ENCODE assay signal across 24 mouse cellular contexts in genomic region chr5:66071722-66072121, GRCm38 (mm10).
DNase-seq lines count a peak whose midpoint lies in the region; ATAC-seq and TF ChIP-seq lines count a peak whose summit lies in the region.
"Had no signal": no experiment of that assay in that cellular context is flagged by ENCODE, and none has a peak within 500 bp of the region (broad histone marks: within the 10 kb centered on the region; RNA-seq: fewer than 3 reads in every experiment).

No protein-coding gene starts in this region.

- no peak for TF ChIP-seq CTCF in small intestine, adult 2 months (IDR thresholded peaks at IDR 0.05; ENCODE audit: extremely low read depth, insufficient read length, insufficient replicate concordance, low read depth, low read length)

- H3K4me1 ChIP-seq in intestine, embryonic 16.5 days (ENCODE audit: control insufficient read depth, insufficient read depth, low read length) = peaks cover 16% of the 10 kb centered on the region
- H3K4me1 ChIP-seq in intestine, embryonic 15.5 days (replicated peaks) = peaks cover 16% of the 10 kb centered on the region; the same call in 1 of the 2 replicates
- H3K4me1 ChIP-seq in small intestine, adult 2 months (ENCODE audit: control insufficient read depth, insufficient read depth, insufficient read length, low read length) = peaks cover 41% of the 10 kb centered on the region
- no peaks in the 10 kb centered on the region; the same call in 1 of the 2 replicates for H3K4me1 ChIP-seq in midbrain, embryonic 16.5 days (ENCODE audit: control insufficient read depth, insufficient read depth, low read length)
- H3K4me1 ChIP-seq in forebrain, embryonic 16.5 days (replicated peaks; ENCODE audit: control insufficient read depth, insufficient read depth, low read length) = peaks cover 8% of the 10 kb centered on the region

- H3K36me3 ChIP-seq in intestine, embryonic 16.5 days (ENCODE audit: control insufficient read depth, insufficient read depth, low read length) = no peaks in the 10 kb centered on the region
- no peaks in the 10 kb centered on the region for H3K36me3 ChIP-seq in intestine, embryonic 15.5 days
- peaks cover 4% of the 10 kb centered on the region for H3K36me3 ChIP-seq in small intestine, adult 2 months (ENCODE audit: control insufficient read depth, insufficient read depth, low read length)
- H3K36me3 ChIP-seq in midbrain, embryonic 16.5 days (ENCODE audit: control insufficient read depth, insufficient read depth, low read length) = no peaks in the 10 kb centered on the region
- H3K36me3 ChIP-seq in forebrain, embryonic 16.5 days (ENCODE audit: control insufficient read depth, insufficient read depth) = no peaks in the 10 kb centered on the region
- H3K36me3 ChIP-seq: embryonic facial prominence, embryonic 12.5 days; G1E; hindbrain, embryonic 13.5 days; limb, embryonic 13.5 days; liver, embryonic 13.5 days had no signal

- no peak for TF ChIP-seq POLR2A in small intestine, adult 2 months (IDR thresholded peaks at IDR 0.05; ENCODE audit: low read depth, low read length)

- H3K4me2 ChIP-seq in intestine, embryonic 16.5 days (ENCODE audit: low read depth, low read length) = no peak overlapping the region
- no peak overlapping the region for H3K4me2 ChIP-seq in intestine, embryonic 15.5 days (replicated peaks)
- H3K4me2 ChIP-seq in midbrain, embryonic 16.5 days (ENCODE audit: low read length) = no peak overlapping the region
- H3K4me2 ChIP-seq in forebrain, embryonic 16.5 days (ENCODE audit: low read length) = no peak overlapping the region
- H3K4me2 ChIP-seq: embryonic facial prominence, embryonic 12.5 days; hindbrain, embryonic 13.5 days; limb, embryonic 13.5 days; liver, embryonic 13.5 days; lung, embryonic 14.5 days; midbrain, embryonic 11.5 days had no signal

- no peaks in the 10 kb centered on the region for H3K27me3 ChIP-seq in intestine, embryonic 16.5 days (replicated peaks; ENCODE audit: control insufficient read depth, insufficient read depth, low read length)
- no peaks in the 10 kb centered on the region for H3K27me3 ChIP-seq in intestine, embryonic 15.5 days (replicated peaks)
- H3K27me3 ChIP-seq in small intestine, adult 2 months (ENCODE audit: control insufficient read depth, insufficient read depth, low read length) = no peaks in the 10 kb centered on the region
- H3K27me3 ChIP-seq in midbrain, embryonic 16.5 days (ENCODE audit: control insufficient read depth, insufficient read depth, low read depth, low read length) = no peaks in the 10 kb centered on the region
- no peaks in the 10 kb centered on the region for H3K27me3 ChIP-seq in forebrain, embryonic 16.5 days (replicated peaks; ENCODE audit: control insufficient read depth, insufficient read depth, low read length)
- H3K27me3 ChIP-seq: CH12.LX; embryonic facial prominence, embryonic 12.5 days; liver, embryonic 13.5 days had no signal

- peak overlapping the region; percentile 19; the same call in 1 of the 2 replicates for H3K9ac ChIP-seq in intestine, embryonic 16.5 days (ENCODE audit: low read depth, low read length)
- no peak overlapping the region for H3K9ac ChIP-seq in intestine, embryonic 15.5 days
- no peak overlapping the region for H3K9ac ChIP-seq in midbrain, embryonic 16.5 days (ENCODE audit: low read depth, low read length)
- H3K9ac ChIP-seq in forebrain, embryonic 16.5 days (replicated peaks; ENCODE audit: low read depth, low read length) = no peak overlapping the region
- H3K9ac ChIP-seq: embryonic facial prominence, embryonic 12.5 days; hindbrain, embryonic 13.5 days; limb, embryonic 13.5 days; liver, embryonic 13.5 days; lung, embryonic 14.5 days had no signal

- no peak overlapping the region for H3K4me3 ChIP-seq in intestine, embryonic 16.5 days (ENCODE audit: low read length)
- H3K4me3 ChIP-seq in intestine, embryonic 15.5 days (replicated peaks) = no peak overlapping the region
- no peak overlapping the region for H3K4me3 ChIP-seq in small intestine, adult 2 months (ENCODE audit: low read depth, low read length)
- no peak overlapping the region for H3K4me3 ChIP-seq in midbrain, embryonic 16.5 days (ENCODE audit: low read depth, low read length)
- H3K4me3 ChIP-seq in forebrain, embryonic 16.5 days (replicated peaks; ENCODE audit: low read length) = no peak overlapping the region
- H3K4me3 ChIP-seq: embryonic facial prominence, embryonic 12.5 days; hindbrain, embryonic 13.5 days; layer of hippocampus, adult 2 months; limb, embryonic 13.5 days; liver, embryonic 13.5 days had no signal

- peak; percentile 61 to 71 for DNase-seq in urinary bladder, postnatal 36 days (ENCODE audit: low spot score in 2 of 2)
- DNase-seq in urinary bladder, postnatal 4 days (ENCODE audit: low spot score in 2 of 2) = no peak
- DNase-seq: adrenal gland, adult 8-10 months; cerebellum, adult 11-12 months; cerebellum, postnatal 14 days; gastrocnemius, postnatal 25 days; kidney, postnatal 25 days; liver, embryonic 13.5 days; lung, embryonic 14.5 days; lung, postnatal 4 days; thymus, adult 2 months had no signal

- 74% methylated on average over 8 of the region's 8 CpGs for WGBS in intestine, embryonic 16.5 days
- 69% methylated on average over 8 of the region's 8 CpGs for WGBS in intestine, embryonic 15.5 days
- 21% methylated on average over 8 of the region's 8 CpGs for WGBS in small intestine, adult 2 months
- WGBS in midbrain, embryonic 16.5 days = 91% methylated on average over 8 of the region's 8 CpGs
- WGBS in forebrain, embryonic 16.5 days = 97% methylated on average over 8 of the region's 8 CpGs

- H3K9me3 ChIP-seq in intestine, embryonic 16.5 days (ENCODE audit: control insufficient read depth, low read length) = no peaks in the 10 kb centered on the region
- H3K9me3 ChIP-seq in intestine, embryonic 15.5 days = no peaks in the 10 kb centered on the region
- no peaks in the 10 kb centered on the region for H3K9me3 ChIP-seq in midbrain, embryonic 16.5 days (replicated peaks; ENCODE audit: control insufficient read depth, low read length, poor library complexity, severe bottlenecking)
- no peaks in the 10 kb centered on the region for H3K9me3 ChIP-seq in forebrain, embryonic 16.5 days (ENCODE audit: control insufficient read depth, low read length)
- H3K9me3 ChIP-seq: embryonic facial prominence, embryonic 12.5 days; hindbrain, embryonic 13.5 days; limb, embryonic 13.5 days; liver, embryonic 13.5 days had no signal

- H3K27ac ChIP-seq in intestine, embryonic 16.5 days (ENCODE audit: low read length) = 0 out of 2 replicates have a peak overlapping the region, but pooled peaks have one; percentile 10
- no peak overlapping the region for H3K27ac ChIP-seq in intestine, embryonic 15.5 days
- peak overlapping the region; percentile 29; the same call in 1 of the 2 replicates for H3K27ac ChIP-seq in small intestine, adult 2 months (ENCODE audit: insufficient read depth, low read depth, low read length)
- H3K27ac ChIP-seq in midbrain, embryonic 16.5 days (ENCODE audit: low read length) = no peak overlapping the region
- H3K27ac ChIP-seq in forebrain, embryonic 16.5 days (ENCODE audit: low read length) = no peak overlapping the region
- H3K27ac ChIP-seq: embryonic facial prominence, embryonic 12.5 days; hindbrain, embryonic 13.5 days; layer of hippocampus, adult 2 months; limb, embryonic 13.5 days; liver, embryonic 13.5 days had no signal

- ATAC-seq in intestine, embryonic 16.5 days = no peak
- ATAC-seq in intestine, embryonic 15.5 days = no peak
- no peak for ATAC-seq in midbrain, embryonic 16.5 days
- ATAC-seq in forebrain, embryonic 16.5 days = no peak
- ATAC-seq: activated CD4-positive, CD25-positive, alpha-beta regulatory T cell, adult 4 months had no signal

Comparison
In these comparisons a context has a peak if more than half of its experiments do, and no peak if none do; other contexts are left out.
1. H3K27ac ChIP-seq: peak in intestine, embryonic 16.5 days (single experiment) and small intestine, adult 2 months (single experiment); none in intestine, embryonic 15.5 days (single experiment), midbrain, embryonic 16.5 days (single experiment) and forebrain, embryonic 16.5 days (single experiment).
2. DNase-seq: peak in urinary bladder, postnatal 36 days (2 of 2); none in urinary bladder, postnatal 4 days (0 of 2).